Mouse (Mus musculus) spleen, adult 18-20 months (tissue): Measurements from ENCODE around the gene Lmo7.

Source experiments
- DNase-seq, 2 experiments: peaks; one replicate each; pipeline ENCODE4 v3.0.0; 2022; ENCODE audit warnings: mixed read lengths in 2 of 2

Gene Lmo7

DNA sequence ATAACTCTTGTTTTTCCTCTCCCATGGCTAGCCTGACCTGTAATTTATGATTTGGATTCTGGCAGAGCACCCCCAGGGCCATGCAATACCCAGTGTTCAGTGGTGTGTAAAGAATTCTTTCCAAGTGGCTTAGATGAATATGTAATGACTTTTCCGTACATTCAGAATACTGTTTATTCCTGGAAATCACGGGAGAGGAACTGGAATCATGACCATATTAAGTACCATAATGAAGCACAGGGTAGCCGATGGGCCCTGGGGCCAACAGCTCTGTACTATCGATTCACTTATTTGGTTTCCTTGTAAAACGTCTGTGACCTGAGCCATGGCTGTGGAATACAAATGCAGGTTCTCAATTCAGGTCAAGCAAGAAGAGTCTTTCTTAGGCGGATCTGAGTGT is 221.3 kb downstream of the Lmo7 start:
- DNase-seq = no peak

DNA sequence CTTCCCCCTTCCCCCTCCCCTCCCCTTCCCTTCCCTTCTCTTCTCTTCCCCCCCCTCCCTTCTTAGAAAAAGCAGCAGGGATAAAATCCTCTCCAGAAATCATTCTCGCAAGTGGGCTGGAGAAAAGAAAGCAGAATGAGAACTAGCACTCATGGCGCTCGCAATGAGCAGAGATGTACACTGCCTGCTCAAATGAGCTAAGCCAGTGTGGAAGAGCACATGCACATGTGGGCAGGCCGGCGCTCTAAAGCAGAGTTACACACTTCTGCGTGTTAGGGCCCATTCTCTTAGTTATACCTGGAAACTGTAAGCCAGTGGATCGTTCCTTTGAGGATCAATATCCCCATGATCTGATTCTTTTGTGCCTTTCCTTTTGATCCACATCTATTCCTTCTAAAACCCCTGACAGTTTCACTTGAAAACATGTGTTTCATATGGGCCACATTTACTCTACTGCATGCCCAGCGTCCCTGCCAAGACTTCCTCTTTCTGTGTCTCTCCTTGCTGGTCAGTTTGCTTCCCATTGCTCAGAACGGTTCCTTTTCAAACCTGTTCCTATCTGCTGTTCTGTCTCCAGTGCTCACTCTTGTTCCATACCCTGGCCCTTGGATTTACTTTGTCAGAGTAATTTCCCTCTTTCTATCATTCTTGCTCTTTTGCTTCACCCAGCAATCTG is 224.2 kb downstream of the Lmo7 start:
- no peak for DNase-seq

DNA sequence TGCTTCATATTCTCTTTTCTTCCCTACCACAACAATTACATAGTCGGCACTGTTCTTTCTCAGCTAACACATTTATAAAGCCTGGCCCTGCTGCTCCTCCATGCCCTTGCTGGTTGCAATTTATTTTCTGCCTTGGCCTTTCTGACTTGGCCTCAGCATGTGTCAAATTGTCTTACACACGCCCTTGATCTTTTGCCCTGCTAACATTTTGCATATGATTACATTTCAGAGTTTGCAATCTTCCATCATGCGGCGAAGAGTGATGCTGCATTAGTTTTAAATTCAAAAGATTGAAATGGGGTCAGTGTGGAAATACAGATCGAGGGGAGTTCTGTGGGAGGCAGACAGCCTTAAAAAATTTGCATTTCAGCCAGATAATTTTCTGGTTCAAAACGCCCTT is 234.6 kb downstream of the Lmo7 start:
- no peak for DNase-seq

DNA sequence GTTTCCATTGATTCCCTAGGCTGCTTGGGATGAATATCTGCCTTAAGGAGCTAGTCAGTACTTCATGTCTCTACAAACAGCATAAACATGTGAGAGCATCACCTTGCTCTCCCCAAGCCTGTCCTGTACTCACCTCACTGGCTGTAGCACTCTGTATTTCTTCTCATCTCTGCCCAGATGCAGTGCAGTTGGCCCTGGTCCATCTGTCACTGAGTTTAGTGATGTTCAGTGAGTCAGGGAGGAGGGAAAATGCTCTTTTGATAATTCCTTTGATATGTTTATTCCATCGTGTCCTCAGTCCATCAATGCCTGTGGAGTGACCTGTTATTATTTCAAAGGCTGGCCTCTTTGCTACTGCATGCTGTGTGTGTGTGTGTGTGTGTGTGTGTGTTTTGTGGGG is 235.2 kb downstream of the Lmo7 start:
- DNase-seq = no peak

DNA sequence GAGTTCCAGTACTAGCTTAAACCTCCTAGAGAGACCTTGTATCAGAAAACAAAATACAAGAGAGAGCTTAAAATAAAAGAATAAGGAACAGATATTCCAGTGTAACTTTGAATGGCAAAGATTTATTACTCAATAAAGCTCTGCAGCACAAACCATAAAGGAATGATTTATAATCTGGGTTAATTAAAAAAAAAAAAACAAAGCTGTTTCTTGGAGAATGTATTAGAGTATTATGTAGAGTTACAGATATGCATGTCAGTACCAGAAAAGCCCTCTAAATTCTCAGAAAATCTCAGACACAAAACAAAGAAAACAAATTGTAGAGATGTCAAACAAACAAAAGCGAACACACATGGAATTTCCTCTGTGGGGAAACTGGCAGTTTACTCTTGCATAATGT is 243.0 kb downstream of the Lmo7 start:
- no peak for DNase-seq

DNA sequence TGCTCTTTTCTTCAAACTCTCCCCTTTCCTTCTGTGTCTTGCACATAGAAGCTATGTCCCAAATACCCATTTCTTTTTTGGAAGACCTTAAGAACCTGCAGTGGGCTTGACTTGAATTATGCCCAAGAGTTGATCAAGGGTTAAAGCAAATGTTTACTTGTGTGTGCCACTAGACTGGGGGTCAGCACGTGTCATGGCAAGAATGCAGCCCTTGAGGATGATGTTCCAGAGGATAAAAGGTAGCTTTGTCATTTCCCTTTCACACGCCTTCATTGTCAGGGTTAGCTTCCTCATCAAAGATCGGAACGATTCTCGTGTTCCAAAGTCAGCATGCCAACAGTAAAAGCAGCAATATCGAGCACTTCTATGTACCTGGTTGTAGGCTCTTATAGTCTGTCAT is 243.4 kb downstream of the Lmo7 start:
- no peak for DNase-seq

DNA sequence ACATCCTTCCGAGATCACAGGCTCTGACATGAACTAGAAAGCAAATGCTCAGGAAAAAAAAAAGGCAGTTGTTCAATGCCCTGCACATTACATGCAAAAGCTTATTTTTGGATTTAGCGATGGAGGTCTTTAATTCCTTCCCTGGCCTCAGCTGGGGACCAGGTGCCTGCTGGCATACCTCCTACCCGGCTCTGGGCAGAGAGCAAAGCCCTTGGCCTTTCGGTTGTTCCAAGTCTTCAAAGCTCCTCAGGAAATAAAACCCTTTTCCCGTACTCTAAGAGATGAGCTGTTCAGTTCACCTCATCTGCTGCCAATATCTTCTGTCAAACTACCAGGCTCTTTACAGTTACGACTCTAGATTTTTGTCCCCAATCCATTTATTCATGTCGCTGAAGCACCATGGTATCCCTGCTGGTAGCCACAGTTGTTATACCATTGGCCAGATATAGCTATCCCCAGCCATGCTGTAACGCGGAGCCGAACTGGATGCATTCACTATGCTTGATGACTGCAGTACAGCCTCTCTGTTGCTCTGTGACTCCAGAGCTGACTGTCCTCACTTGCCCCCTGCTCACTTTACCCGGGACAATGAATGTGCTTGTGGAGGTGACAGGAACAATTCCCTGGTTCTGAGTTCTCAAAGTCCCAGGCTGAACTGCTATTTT is 246.4 kb downstream of the Lmo7 start:
- DNase-seq = no peak
